Mouse (Mus musculus) CD4-positive, CD25-positive, alpha-beta regulatory T cell, adult 4 months (primary cell): Measurements from ENCODE around the gene Kmt2d. TPM values are rescaled to one million over a fixed set of nuclear protein-coding genes. Genes with fewer than 3 reads are reported as not detected.
"Not testable (repeated sequence)": the region's sequence is repeated elsewhere in the genome, so short reads cannot be mapped to it uniquely, and the experiment has no call there.

ENCODE experiments used
- ATAC-seq: one replicate; pipeline ENCODE4 v1.8.0; 2017
- polyA plus RNA-seq, 2 experiments: library from polyadenylated mRNA; unstranded; fragments of 100-300 nt; shearing (Covaris generic); gene quantifications; one replicate each; pipeline ENCODE4 v1.2.1; 2017

Gene Kmt2d
- 10 to 100 TPM; 30.9 to 38.6 TPM for polyA plus RNA-seq

GRCm38 (mm10) chr15:98871070-98871915 lies at the start of gene Kmt2d:
Kmt2d (minus strand) TSS chr15:98871204.
- peak; percentile 17 for ATAC-seq

- ATAC-seq = not testable (repeated sequence)
Measured at GRCm38 (mm10) chr15:98918499-98918895, 47.5 kb upstream of the Kmt2d start.

GRCm38 (mm10) chr15:98917538-98918498 lies 46.8 kb upstream of the Kmt2d start, which contains the start of gene Lmbr1l:
Lmbr1l (minus strand) TSS chr15:98918231.
- peak; percentile 95 for ATAC-seq

DNA sequence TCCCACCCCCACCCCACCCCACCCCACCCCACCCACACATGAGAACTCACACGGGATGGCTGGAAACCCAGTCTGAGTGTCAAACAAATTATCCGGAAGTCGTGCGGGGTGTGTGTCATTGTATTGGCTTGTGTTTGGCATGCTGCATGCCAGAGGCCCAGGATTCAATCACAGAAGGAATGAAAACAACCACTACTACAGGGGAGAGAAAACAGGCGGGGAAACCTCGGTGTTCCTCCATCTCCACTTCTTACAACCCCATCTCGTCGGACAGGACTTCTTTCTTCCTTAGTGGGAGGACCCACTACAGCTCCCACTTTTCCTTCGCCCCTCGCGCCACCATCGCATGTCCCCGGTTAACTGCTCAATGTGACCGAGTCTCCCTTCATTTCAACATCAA lies 46.1 kb upstream of the Kmt2d start:
- ATAC-seq = no peak

DNA sequence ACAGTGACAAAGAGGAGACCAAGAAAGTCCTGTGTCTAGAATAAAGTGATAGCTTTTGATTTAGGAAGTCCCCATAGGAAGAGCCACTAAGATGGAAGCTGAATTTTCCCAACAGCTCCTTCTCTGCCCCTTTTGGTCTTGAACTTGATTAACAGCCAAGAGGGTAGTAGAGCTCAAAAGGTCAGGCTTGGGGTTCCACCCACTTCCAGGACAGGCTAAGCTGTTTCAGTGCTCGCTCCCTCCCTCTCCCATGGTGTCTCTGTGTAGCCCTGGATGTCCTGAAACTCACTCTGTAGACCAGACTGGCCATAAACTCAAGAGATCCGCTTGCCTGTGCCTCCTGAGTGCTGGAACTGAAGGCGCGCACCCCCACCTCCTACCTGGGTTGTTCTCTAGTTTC lies 45.0 kb upstream of the Kmt2d start:
- no peak for ATAC-seq

DNA sequence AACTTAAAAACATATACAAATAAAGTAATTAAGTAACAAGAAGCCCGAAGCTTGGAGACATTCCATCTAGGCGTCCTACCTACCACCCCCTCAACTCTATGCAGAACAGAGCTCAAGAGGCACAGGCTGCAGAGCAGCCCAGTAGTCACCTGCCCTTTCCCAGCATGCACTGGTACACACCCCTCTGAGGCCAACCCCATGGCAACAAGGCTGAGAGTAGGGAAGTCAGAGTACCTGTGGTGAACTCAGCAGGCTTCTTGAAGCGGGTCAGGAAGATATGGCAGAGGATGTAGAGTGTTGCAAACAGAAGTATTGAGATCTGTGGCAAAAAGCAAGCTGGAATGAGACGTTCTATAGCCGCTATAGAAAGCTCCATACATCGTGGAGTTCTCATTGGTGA lies 43.9 kb upstream of the Kmt2d start:
- no peak for ATAC-seq

DNA sequence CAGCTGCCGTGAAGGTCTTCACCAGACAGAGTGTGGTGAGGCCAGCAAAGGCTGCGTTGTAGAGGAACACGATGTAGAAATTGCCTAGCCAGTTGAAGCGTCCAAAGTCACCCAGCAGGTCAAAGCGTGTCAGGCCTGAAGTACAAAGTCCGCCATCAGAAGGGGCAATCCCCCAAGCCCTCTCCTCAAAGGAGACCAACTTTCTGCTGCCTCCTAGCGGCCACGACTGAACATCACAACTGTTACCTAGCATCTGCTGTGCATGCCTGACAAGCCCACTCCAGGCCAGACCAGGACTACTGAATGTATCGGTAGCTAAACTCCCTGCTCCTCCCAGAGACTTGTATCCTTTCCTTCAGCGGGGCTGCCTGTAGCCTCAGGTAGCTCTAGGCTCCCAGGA lies 33.7 kb upstream of the Kmt2d start:
- ATAC-seq = no peak

DNA sequence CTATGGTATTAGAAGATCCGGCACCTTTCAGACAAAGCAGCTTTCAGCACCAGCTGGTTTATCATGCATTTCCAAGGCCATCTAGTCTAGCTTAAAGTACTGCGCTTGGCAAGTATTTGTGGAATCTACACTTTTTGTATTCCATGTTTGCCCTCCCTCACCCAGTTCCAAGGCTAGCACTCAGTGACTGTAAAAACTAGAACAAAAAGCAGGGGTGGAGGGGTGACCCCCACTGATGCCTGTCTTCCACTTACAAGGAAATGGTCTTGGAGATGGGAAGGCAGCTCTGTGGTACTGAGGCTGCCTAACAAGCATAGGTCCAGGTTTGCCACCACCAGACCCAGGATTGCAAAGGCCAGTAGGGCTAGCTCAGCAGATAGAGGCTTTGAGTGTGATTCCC lies 31.6 kb upstream of the Kmt2d start:
- no peak for ATAC-seq

- ATAC-seq = no peak
Measured at GRCm38 (mm10) chr15:98901530-98901929, 30.5 kb upstream of the Kmt2d start.

DNA sequence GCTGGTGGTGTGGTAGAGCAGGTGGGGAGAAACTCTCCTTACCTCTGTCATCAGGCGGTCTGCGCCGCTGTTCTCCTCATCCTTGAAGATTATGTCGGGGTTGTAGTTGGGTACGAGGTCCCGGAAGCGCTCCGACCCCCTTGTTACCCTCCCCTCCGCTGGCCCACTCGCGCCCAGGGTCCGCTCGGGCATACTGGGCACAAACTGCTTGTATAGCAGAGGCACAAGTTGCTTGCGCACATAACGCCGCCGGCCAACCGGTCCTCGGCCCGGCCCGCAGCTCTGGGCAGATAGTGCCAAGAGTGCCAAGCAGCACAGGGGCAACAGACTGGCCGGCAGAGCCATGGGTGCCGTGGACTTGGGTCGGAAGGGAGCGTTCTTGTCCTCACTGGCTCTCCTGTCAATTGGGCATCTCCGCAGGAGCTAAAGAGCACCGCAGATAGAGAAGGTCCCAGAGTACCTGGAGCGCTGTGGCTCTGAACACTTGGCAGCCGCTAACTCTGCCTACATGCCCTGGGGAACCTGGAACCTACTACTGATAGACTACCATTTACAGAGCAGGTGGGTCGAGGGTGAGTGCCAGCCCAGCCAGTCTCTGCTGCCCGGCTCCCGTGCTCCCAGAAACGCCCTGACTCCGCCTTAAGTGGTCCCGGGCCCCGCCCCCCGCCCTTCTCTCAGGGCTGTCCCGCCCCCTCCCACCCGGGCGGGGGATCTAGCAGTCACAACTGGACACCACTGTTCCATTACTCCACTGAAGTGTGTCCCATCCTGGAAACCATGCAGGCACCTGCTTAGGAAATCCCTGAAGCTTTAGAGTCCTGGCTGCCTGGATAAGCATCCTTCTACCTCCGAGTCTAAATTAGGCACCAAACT lies 27.2 kb upstream of the Kmt2d start, which contains the start of gene Dhh:
Gene Dhh, minus strand, starts transcription at position 613 of the 873 bp plus-strand sequence.
- ATAC-seq = no peak

DNA sequence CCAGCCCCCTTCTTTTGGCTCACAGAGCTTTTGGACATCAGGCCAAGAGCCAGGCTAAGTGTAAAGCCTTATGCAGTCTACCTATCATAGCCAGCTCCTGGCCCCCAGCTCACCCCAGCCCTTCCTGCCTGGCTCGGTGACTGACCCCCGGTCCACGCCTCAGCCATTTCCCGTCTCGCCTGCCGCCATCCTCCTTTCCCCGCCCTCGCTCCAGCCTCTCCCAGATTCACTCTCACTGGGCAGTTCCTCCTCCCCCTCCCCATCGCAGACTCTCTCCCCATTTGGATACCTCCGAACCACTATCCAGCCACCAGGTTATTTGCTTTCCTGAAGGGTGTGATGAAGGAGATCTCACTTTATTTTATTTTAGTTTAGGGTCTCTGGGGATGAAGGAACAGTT lies 26.5 kb upstream of the Kmt2d start:
- ATAC-seq = no peak

DNA sequence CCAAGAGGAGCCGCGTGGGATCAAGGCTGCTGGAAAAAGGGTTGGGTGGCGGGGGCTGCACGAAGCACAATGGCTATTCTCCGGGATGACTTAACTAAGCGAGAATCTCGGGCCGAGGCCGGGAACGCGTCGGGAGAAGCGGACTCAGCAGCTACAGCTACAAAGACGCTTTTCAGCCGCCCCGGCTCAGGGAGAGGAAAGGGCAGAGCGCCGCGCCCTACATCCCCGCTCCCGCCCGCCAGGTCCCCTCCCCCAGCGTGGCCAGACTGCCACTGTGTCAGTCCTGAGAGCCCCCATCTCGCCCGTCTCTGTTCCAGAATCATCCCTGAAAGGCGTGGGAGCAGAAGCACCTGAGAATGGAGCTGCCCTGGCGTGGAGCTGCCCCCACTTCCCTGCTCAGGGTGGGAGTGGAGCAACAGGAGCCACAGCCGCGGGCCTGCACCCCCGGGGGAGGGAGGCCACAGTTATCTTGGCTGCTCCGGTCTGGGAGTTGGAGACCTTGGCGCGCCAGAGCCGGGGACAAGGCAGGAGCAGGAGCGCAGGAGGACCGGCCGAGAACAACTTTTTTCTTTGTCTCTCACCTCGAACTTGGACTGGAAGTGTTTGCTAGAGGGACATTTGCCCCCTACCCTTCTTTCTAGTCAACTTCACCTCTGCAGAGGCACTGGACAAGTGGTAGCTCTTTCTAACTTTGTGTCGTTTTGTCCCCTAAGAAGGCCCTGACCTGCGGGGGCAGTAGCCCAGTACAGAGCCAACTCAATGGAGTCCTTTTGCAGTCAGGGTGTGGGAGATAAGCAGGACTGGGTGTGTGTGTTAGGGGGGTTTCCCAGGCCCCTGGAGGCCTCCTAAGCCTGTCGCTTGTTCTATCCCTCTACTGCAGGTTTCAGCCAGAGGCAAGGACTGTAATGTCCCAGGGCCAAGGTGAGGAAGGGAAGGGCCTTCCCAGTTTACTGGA lies 24.9 kb upstream of the Kmt2d start:
- ATAC-seq = no peak

GRCm38 (mm10) chr15:98894746-98895634 lies 24.0 kb upstream of the Kmt2d start:
- no peak for ATAC-seq

DNA sequence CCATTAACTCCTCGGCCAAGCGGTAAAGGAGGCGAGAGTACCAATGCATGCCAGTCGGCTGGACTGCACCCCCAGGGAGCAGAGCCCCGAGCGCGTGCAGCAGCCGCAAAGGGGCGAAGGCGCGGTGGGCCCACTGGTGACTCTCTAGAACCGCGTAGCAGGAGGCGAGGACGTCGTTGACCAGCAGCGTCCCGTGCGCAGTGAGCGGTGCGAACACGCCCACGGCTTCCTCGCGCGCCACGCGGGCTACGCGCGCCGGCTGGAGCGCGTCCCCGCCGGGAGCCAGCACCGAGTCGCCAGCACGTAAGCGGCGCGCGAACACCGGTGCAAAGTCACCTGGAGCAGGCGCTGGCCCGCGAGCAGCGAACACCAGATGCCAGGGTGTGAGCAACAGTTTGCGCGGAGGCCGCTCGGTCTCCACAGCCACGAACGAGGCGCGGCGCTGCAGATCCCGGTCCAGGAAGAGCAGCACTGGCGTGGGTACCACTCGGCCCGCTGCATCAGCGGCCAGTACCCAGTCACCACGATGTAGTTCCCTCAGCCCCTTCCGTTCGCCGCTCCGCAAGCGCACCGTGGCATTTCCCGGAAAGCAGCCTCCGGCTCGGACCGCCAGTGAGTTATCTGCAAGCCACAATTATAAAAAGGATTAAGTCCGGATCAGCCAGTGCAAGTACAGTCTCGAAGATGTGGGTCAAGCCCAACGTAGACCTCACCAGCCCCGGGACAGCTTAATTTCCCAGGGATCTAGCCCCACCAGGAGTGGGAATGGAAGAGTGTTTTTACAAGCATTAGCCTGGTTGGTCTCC lies 23.1 kb upstream of the Kmt2d start, which contains the start of gene Rhebl1:
Gene Rhebl1, minus strand, starts transcription at position 601 of the 806 bp plus-strand sequence.
- ATAC-seq = peak; percentile 30

DNA sequence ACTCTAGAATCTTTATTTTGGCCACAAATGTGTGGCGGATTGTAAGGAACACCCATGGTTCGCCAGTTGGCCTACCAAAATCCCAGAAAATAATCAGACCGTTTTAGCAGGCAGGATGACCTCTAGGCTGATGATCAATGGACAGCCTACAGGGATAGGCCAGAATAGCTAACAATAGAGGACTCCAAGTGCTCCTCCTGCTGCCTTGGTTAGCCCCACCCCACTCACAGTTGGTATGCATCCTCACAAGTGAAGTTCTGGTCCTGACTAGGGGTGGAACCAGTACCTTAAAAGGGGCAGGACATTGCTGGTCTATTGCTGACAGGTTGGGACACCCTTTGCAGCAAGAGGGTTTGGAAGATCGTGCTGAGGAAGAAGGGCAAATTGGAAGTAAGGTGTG lies 22.0 kb upstream of the Kmt2d start:
- no peak for ATAC-seq

DNA sequence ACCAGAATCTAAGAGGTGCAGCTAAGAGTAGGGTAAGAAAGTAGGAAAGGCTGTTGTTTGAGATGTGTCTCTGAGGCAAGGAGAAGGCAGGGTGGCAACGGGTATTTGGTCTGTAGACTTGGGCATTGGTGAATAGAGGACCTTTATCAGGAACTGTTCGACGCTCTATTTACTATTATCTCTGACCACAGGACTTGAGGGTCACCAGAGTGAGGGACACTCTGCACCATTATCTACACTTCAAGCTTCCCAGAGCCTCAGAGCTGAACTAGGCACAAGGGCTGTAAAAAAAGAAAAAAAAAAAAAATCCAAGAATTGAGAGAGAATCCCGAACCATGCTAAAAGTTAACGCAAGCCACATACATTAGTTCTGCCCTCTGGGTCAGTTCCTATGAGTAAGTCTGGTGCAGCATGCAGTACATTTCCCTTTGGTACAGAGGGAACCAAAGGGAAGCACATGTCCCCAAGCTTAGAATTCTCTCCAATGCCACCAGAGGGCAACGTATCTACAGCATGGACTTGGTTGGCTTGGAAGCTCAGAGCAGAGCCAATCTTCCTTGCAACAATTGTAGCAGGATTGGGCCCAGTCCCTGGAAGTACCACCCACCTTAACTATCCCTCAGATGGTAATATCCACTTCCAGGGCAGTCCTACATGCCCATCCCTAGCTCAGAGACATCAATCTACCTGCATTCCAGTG lies 21.1 kb upstream of the Kmt2d start:
- peak; percentile 82 for ATAC-seq

- no peak for ATAC-seq
Measured at GRCm38 (mm10) chr15:98891198-98891742, 20.3 kb upstream of the Kmt2d start.

DNA sequence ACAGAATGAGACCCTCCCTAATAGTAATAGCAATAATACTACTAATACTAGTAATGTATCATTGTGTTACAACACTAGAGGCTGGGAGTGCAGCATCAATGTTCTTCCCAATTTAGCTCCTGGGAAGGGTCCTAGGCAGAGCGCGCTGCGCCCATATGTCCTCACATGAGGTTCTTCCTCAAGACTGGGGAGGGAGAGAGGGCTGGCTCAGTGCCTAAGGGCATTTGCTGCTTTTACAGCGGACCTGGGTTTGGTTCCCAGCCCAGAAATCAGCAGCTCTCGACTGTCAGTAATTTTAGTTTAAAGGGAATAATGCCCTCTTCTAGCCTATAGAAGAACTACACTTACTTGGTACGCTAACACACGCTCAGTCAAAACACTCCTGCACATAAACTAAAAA lies 16.5 kb upstream of the Kmt2d start:
- ATAC-seq = no peak
